Mouse (Mus musculus) lung, adult 2 months (tissue): ENCODE data around the gene Ttc29. TPM values are rescaled to one million over a fixed set of nuclear protein-coding genes. Genes with fewer than 3 reads are reported as not detected.

Experiments
- DNase-seq: peaks from one replicate; pipeline ENCODE4 v3.0.0; 2022
- H3K4me1 ChIP-seq: fragments of 200-500 bp; 2 replicates; pipeline ENCODE4 v1.6.1; 2011; ENCODE audit warnings: low read length; ENCODE audit not compliant: control insufficient read depth, insufficient read depth
- H3K4me3 ChIP-seq: fragments of 200-500 bp; replicated peaks from 2 replicates; pipeline ENCODE3; 2011; ENCODE audit warnings: low read depth, mild to moderate bottlenecking, control low read depth, low read length; ENCODE audit errors: extremely low read depth
- CTCF ChIP-seq: fragments of 200-500 bp; IDR thresholded peaks from 2 replicates; pipeline ENCODE4 v1.5.1; 2011; ENCODE audit warnings: mild to moderate bottlenecking, low read length, control low read depth; ENCODE audit not compliant: insufficient read depth
- POLR2A ChIP-seq: fragments of 200-500 bp; IDR thresholded peaks from 2 replicates; pipeline ENCODE4 v1.6.1; 2011; ENCODE audit warnings: low read depth, mild to moderate bottlenecking, control low read depth, low read length, borderline replicate concordance; ENCODE audit errors: extremely low read depth
- WGBS: fragments of 180-500 bp; shearing (Covaris S2); methylation state at CpG from one replicate; pipeline ENCODE4 v1.1.7; 2018; 5-methylcytosine and 5-hydroxymethylcytosine counted together
- polyA plus RNA-seq: library from polyadenylated mRNA; depleted of rRNA; stranded (reverse); fragments of >200 nt; gene quantifications from 2 replicates; pipeline ENCODE4 v1.2.3, GENCODE M21; 2012; rRNA removed

Ttc29 gene
- polyA plus RNA-seq, 1 experiment, result 7.4 TPM

DNA sequence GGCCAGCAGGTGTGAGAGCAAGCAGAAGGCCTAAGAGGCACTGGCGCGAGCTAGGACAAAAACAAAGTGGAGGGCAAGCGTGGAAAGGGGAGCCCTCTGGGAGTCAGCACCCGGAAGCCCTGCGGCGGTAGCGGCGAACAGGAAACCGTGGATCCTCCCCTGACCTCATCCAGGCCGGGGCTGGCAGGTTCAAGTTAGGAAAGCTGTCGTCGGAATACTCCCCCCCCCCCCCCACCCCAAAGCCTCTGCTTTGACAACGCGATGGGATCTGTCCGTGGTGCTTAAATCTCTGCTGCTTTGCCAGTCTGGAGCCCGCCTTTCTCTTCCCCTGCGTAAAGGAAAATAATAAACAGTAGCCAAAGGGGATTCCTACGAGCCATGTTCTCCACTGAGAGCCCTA lies 225.0 kb downstream of the Ttc29 start:
- no peak for DNase-seq
- Histone ChIP-seq H3K4me3 (no peak overlapping the region), H3K4me1 (no peaks in the 10 kb centered on the region)
- 0% methylated on average over 18 of the region's 18 CpGs for WGBS
- TF ChIP-seq CTCF (no peak), POLR2A (no peak)

DNA sequence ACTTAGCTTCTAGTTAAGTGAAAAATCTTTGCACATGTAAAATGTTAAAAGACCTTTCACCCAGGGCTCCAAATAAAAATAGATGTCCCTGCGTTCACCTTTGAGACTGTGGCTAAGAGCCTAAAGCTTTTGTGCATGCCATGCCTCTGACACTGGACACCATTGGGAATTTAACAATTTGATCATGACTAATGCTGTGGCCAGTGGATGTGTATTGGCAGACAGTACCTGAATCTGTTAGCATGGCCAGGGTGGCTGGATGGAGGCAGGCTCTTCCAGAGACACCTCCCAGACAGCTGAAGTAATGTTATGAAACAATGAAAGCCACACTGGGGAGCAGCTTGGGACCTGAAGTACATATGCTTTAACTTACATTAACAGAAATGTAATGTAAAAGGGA lies 229.7 kb downstream of the Ttc29 start:
- TF ChIP-seq POLR2A (no peak), CTCF (no peak)
- WGBS, result 83% methylated on average over 1 of the region's 1 CpGs
- no peaks in the 10 kb centered on the region for H3K4me1 ChIP-seq
- H3K4me3 ChIP-seq, result no peak overlapping the region
- no peak for DNase-seq

Other genes starting within 250 kb of the Ttc29 start
- gene Pou4f2, start 223.3 kb downstream of the Ttc29 start, polyA plus RNA-seq, result not detected in 2 replicates